Mouse (Mus musculus): ENCODE results near the gene Picalm. TPM values are rescaled to one million over a fixed set of nuclear protein-coding genes. Genes with fewer than 3 reads are reported as not detected.

The Picalm gene
- polyA plus RNA-seq, 1 experiment from 2014 or later, result 34.4 TPM

DNA sequence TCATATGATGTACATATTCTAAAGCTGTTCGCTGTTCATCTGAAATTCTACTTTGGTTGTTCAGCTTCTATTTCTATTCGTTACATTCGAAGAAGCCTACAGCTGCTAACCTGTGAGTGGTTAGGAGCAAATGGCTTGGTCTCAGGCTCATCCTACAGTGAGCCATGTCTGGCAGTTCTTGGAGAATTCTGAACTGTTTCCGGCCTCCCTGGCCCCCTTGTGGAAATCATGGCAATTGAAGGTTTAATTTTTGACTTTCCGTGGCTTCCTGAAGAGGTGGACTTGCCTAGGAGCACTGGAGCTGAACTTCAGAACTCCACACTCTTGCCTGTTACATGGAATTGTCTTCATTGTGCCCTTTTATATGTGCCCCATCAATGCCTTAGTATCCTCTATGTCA, 122.9 kb downstream of the Picalm start:
- no peak for ATAC-seq
- no peak overlapping the region for H3K4me3 ChIP-seq (ENCODE audit: low read length)
- H3K27me3 ChIP-seq (replicated peaks; ENCODE audit: control insufficient read depth, insufficient read depth, low read length), result no peaks in the 10 kb centered on the region
- H3K9me3 ChIP-seq (ENCODE audit: control insufficient read depth, low read length), result no peaks in the 10 kb centered on the region
- no peaks in the 10 kb centered on the region for H3K4me1 ChIP-seq (ENCODE audit: control insufficient read depth, insufficient read depth, low read depth, low read length)
- H3K4me2 ChIP-seq (ENCODE audit: low read length), result no peak overlapping the region
- WGBS, result 80% methylated on average over 5 of the region's 5 CpGs
- H3K9ac ChIP-seq (ENCODE audit: low read depth, low read length), result no peak overlapping the region
- no peak overlapping the region for H3K27ac ChIP-seq (ENCODE audit: low read depth, low read length)
- no peaks in the 10 kb centered on the region for H3K36me3 ChIP-seq (ENCODE audit: control insufficient read depth, insufficient read depth, low read length)

DNA sequence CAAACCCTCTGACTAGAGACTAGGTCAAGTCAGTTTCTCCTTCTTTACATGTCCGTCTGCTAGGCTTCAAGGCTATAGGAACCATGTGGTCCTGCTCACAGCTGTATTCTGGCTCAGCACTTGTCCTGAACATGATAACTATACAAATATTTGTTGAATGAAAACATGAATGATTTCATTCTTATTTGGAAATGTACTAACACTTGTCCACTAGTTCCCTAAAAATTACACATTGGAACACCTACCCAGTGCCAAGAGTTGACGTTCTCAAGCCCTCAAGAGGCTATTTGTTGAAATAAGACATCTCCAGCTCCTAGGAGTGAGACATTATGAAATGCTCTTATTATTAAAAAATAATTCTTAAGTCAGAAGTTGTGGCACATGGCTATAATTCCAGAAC, 128.7 kb downstream of the Picalm start:
- no peaks in the 10 kb centered on the region for H3K36me3 ChIP-seq (ENCODE audit: control insufficient read depth, insufficient read depth, low read length)
- 92% methylated on average over 2 of the region's 2 CpGs for WGBS
- H3K27me3 ChIP-seq (replicated peaks; ENCODE audit: control insufficient read depth, insufficient read depth, low read length), result no peaks in the 10 kb centered on the region
- H3K4me1 ChIP-seq (ENCODE audit: control insufficient read depth, insufficient read depth, low read depth, low read length), result no peaks in the 10 kb centered on the region
- no peak overlapping the region for H3K4me3 ChIP-seq (ENCODE audit: low read length)
- no peak overlapping the region for H3K4me2 ChIP-seq (ENCODE audit: low read length)
- no peaks in the 10 kb centered on the region for H3K9me3 ChIP-seq (ENCODE audit: control insufficient read depth, low read length)
- H3K9ac ChIP-seq (ENCODE audit: low read depth, low read length), result no peak overlapping the region
- H3K27ac ChIP-seq (ENCODE audit: low read depth, low read length), result no peak overlapping the region
- no peak for ATAC-seq

DNA sequence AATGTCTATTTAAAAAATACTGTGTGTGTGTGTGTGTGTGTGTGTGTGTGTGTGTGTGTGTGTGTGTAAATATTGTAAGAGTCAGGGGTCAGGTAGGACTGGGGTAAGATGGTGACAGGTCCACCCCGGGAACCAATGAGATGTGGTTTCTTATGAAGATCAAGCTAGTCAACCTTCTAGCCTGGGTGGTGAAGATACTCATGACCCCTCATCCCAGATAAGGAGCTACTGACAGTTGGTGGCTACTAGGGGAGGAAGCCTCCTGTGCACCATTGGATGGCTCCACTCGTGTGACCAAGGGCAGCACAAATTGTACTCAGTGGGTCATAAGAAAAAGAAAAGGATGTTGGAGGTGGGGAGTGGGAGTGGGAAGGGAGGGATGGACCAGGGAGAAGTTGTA, 129.9 kb downstream of the Picalm start:
- Histone ChIP-seq H3K9ac (ENCODE audit: low read depth, low read length) (no peak overlapping the region), H3K9me3 (ENCODE audit: control insufficient read depth, low read length) (no peaks in the 10 kb centered on the region), H3K27ac (ENCODE audit: low read depth, low read length) (no peak overlapping the region), H3K4me1 (ENCODE audit: control insufficient read depth, insufficient read depth, low read depth, low read length) (no peaks in the 10 kb centered on the region), H3K36me3 (ENCODE audit: control insufficient read depth, insufficient read depth, low read length) (no peaks in the 10 kb centered on the region), H3K27me3 (replicated peaks; ENCODE audit: control insufficient read depth, insufficient read depth, low read length) (no peaks in the 10 kb centered on the region), H3K4me2 (ENCODE audit: low read length) (no peak overlapping the region), H3K4me3 (ENCODE audit: low read length) (no peak overlapping the region)
- ATAC-seq, result no peak
- 82% methylated on average over 2 of the region's 2 CpGs for WGBS

DNA sequence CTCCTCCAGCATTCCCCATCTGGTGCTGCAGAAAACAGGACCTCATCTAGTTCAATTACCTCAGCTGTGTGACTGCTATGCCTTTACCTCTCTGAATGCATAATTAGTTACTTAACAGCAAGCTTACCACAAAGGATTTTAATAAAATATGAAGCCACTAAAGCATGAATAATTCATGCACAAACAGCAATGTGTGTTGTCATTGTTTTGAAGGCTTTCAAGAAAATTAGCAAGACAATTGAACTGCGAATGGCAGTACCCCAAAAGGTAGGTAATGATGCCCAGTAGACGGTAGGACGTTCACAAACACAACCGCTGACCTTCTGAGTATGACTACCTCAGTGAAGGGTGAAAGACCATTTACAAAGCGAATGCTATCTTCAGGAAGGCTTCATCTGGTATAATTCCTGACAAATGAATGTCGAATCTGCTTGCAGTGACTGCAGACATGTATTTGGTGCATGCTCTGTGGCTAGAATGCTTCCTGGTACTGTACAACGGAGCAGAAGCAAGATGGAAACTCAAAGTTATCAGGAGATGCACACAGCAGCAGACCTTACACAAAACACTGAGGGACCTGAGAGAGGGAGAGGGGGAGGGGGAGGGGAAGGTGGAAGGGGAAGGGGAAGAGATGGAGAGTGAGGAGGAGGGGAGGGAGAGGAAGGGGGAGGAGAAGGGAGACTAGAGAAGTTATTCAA, 132.0 kb downstream of the Picalm start:
- H3K9ac ChIP-seq (ENCODE audit: low read depth, low read length), result no peak overlapping the region
- peak overlapping the region; percentile 39 for H3K4me2 ChIP-seq (ENCODE audit: low read length)
- H3K27me3 ChIP-seq (replicated peaks; ENCODE audit: control insufficient read depth, insufficient read depth, low read length), result no peaks in the 10 kb centered on the region
- H3K4me1 ChIP-seq (ENCODE audit: control insufficient read depth, insufficient read depth, low read depth, low read length), result peaks cover 5% of the 10 kb centered on the region; the same call in 1 of the 2 replicates
- no peaks in the 10 kb centered on the region for H3K9me3 ChIP-seq (ENCODE audit: control insufficient read depth, low read length)
- peak; percentile 74; the same call in 1 of the 2 replicates for ATAC-seq
- no peak overlapping the region; the same call in 1 of the 2 replicates for H3K4me3 ChIP-seq (ENCODE audit: low read length)
- no peak overlapping the region for H3K27ac ChIP-seq (ENCODE audit: low read depth, low read length)
- no peaks in the 10 kb centered on the region for H3K36me3 ChIP-seq (ENCODE audit: control insufficient read depth, insufficient read depth, low read length)
- WGBS, result 18% methylated on average over 7 of the region's 7 CpGs

Other genes starting within 250 kb of the Picalm start
- gene Ccdc81, start 226.6 kb upstream of the Picalm start, polyA plus RNA-seq (2015; fragmentation: Nextera tagmentation; extraction: Ambion mirVana), result 0.79 and 0.90 TPM in 2 replicates
- gene Hikeshi, start 189.0 kb upstream of the Picalm start, polyA plus RNA-seq (2015; fragmentation: Nextera tagmentation; extraction: Ambion mirVana), result 124 and 133 TPM in 2 replicates
- gene Eed, start 149.2 kb upstream of the Picalm start, polyA plus RNA-seq (2015; fragmentation: Nextera tagmentation; extraction: Ambion mirVana), result 24.7 and 24.9 TPM in 2 replicates
- gene Ccdc83, start 135.6 kb downstream of the Picalm start, polyA plus RNA-seq (2015; fragmentation: Nextera tagmentation; extraction: Ambion mirVana), result not detected in 2 replicates
- 7.8 and 7.9 TPM in 2 replicates for gene Sytl2, start 172.0 kb downstream of the Picalm start, polyA plus RNA-seq (2015; fragmentation: Nextera tagmentation; extraction: Ambion mirVana)

Data from hindbrain, embryonic 16.5 days (tissue).